Mouse (Mus musculus) testis, adult 2 months (tissue): Measurements from ENCODE around the gene Suco. TPM values are rescaled to one million over a fixed set of nuclear protein-coding genes. Genes with fewer than 3 reads are reported as not detected.

Experiments used
- H3K27ac ChIP-seq: fragments of 200-500 bp; 2 replicates; pipeline ENCODE4 v1.5.1; 2012; ENCODE audit warnings: low read depth, low read length; ENCODE audit not compliant: control insufficient read depth, insufficient read depth
- H3K27me3 ChIP-seq: fragments of 200-500 bp; 2 replicates; pipeline ENCODE4 v1.6.1; 2012; ENCODE audit warnings: mild to moderate bottlenecking, low read length, moderate library complexity; ENCODE audit not compliant: control insufficient read depth, insufficient read depth
- H3K36me3 ChIP-seq: fragments of 200-500 bp; 2 replicates; pipeline ENCODE4 v1.6.1; 2012; ENCODE audit warnings: mild to moderate bottlenecking, low read length; ENCODE audit not compliant: control insufficient read depth, insufficient read depth
- H3K4me1 ChIP-seq: fragments of 200-500 bp; 2 replicates; pipeline ENCODE4 v1.6.1; 2012; ENCODE audit warnings: low read length; ENCODE audit not compliant: control insufficient read depth, insufficient read depth
- H3K4me3 ChIP-seq: fragments of 200-500 bp; 2 replicates; pipeline ENCODE4 v1.5.1; 2012; ENCODE audit warnings: low read depth, mild to moderate bottlenecking, low read length, moderate library complexity, mixed read lengths; ENCODE audit not compliant: control insufficient read depth
- CTCF ChIP-seq: fragments of 200-500 bp; IDR thresholded peaks from 2 replicates; pipeline ENCODE4 v1.5.1; 2012; ENCODE audit warnings: low read depth, mild to moderate bottlenecking, inconsistent platforms, low read length, moderate library complexity; ENCODE audit not compliant: control insufficient read depth, insufficient read depth, insufficient replicate concordance
- POLR2A ChIP-seq: fragments of 200-500 bp; IDR thresholded peaks from 2 replicates; pipeline ENCODE4 v1.6.1; 2012; ENCODE audit warnings: low read depth, mild to moderate bottlenecking, inconsistent platforms, low read length, moderate library complexity; ENCODE audit not compliant: control insufficient read depth
- polyA plus RNA-seq: library from polyadenylated mRNA; depleted of rRNA; stranded (reverse); fragments of >200 nt; gene quantifications from 2 replicates; pipeline ENCODE4 v1.2.3, GENCODE M21; 2012; rRNA removed

The Suco gene
- polyA plus RNA-seq = 18.6 and 25.4 TPM in 2 replicates

- no peaks in the 10 kb centered on the region; the same call in 1 of the 2 replicates for H3K36me3 ChIP-seq
- peak within 1 kb of the TSS; percentile 98 for H3K27ac ChIP-seq
- H3K4me1 ChIP-seq = peaks cover 3% of the 10 kb centered on the region
- H3K4me3 ChIP-seq = peak within 1 kb of the TSS; percentile 99
- TF ChIP-seq POLR2A (peak; percentile 97), CTCF (no peak)
- no peaks in the 10 kb centered on the region for H3K27me3 ChIP-seq
Measured at GRCm38 (mm10) chr1:161876553-161877447, at the start of gene Suco. Gene Suco (minus strand): TSS chr1:161876682.

GRCm38 (mm10) chr1:161925281-161925805, 48.9 kb upstream of the Suco start:
- H3K27ac ChIP-seq = no peak overlapping the region
- H3K4me3 ChIP-seq = no peak overlapping the region
- H3K27me3 ChIP-seq = no peaks in the 10 kb centered on the region
- H3K4me1 ChIP-seq = no peaks in the 10 kb centered on the region
- no peak for TF ChIP-seq POLR2A
- H3K36me3 ChIP-seq = no peaks in the 10 kb centered on the region

- no peak overlapping the region for H3K27ac ChIP-seq
- TF ChIP-seq CTCF (no peak), POLR2A (no peak)
- H3K4me3 ChIP-seq = no peak overlapping the region
- no peaks in the 10 kb centered on the region for H3K4me1 ChIP-seq
- H3K36me3 ChIP-seq = no peaks in the 10 kb centered on the region
- no peaks in the 10 kb centered on the region for H3K27me3 ChIP-seq
Measured at GRCm38 (mm10) chr1:161924321-161924720, 47.8 kb upstream of the Suco start.

- no peaks in the 10 kb centered on the region for H3K27me3 ChIP-seq
- no peak for TF ChIP-seq POLR2A
- no peak for TF ChIP-seq CTCF
- H3K4me3 ChIP-seq = no peak overlapping the region
- H3K4me1 ChIP-seq = no peaks in the 10 kb centered on the region
- no peaks in the 10 kb centered on the region for H3K36me3 ChIP-seq
- no peak overlapping the region for H3K27ac ChIP-seq
Measured at GRCm38 (mm10) chr1:161921928-161922327, 45.4 kb upstream of the Suco start.

- Histone ChIP-seq H3K36me3 (no peaks in the 10 kb centered on the region), H3K4me1 (no peaks in the 10 kb centered on the region), H3K27me3 (no peaks in the 10 kb centered on the region), H3K4me3 (no peak overlapping the region), H3K27ac (no peak overlapping the region)
- TF ChIP-seq POLR2A (no peak), CTCF (no peak)
Measured at GRCm38 (mm10) chr1:161920475-161921454, 44.3 kb upstream of the Suco start.

- H3K4me1 ChIP-seq = no peaks in the 10 kb centered on the region; the same call in 1 of the 2 replicates
- H3K27ac ChIP-seq = no peak overlapping the region
- H3K36me3 ChIP-seq = no peaks in the 10 kb centered on the region
- no peaks in the 10 kb centered on the region for H3K27me3 ChIP-seq
- no peak overlapping the region for H3K4me3 ChIP-seq
- no peak for TF ChIP-seq CTCF
- no peak for TF ChIP-seq POLR2A
Measured at GRCm38 (mm10) chr1:161919594-161919993, 43.1 kb upstream of the Suco start.
